Mouse (Mus musculus) C2C12 (cell line): ENCODE measurements around the gene Ndufa3. TPM values are rescaled to one million over a fixed set of nuclear protein-coding genes. Genes with fewer than 3 reads are reported as not detected.

Source experiments
- H3K27me3 ChIP-seq: one replicate; pipeline ENCODE4 v1.6.1; 2011; ENCODE audit not compliant: control insufficient read depth, insufficient read depth, insufficient read length
- H3K36me3 ChIP-seq: one replicate; pipeline ENCODE4 v1.6.1; 2011; ENCODE audit not compliant: control insufficient read depth, insufficient read depth
- H3K4me3 ChIP-seq: one replicate; pipeline ENCODE4 v1.5.1; 2011; ENCODE audit warnings: mild to moderate bottlenecking, control low read depth; ENCODE audit not compliant: poor library complexity, insufficient read depth, severe bottlenecking
- H3K79me2 ChIP-seq: one replicate; pipeline ENCODE4 v1.6.1; 2011; ENCODE audit not compliant: control insufficient read depth, insufficient read depth
- H3K79me3 ChIP-seq: one replicate; pipeline ENCODE4 v1.6.1; 2011; ENCODE audit warnings: low read depth, control low read depth
- H3ac ChIP-seq: one replicate; pipeline ENCODE3; 2011; ENCODE audit warnings: low read depth; ENCODE audit not compliant: control insufficient read depth, insufficient read length
- CEBPB ChIP-seq: IDR thresholded peaks from one replicate; pipeline ENCODE4 v1.6.1; 2011; ENCODE audit warnings: low read depth, mild to moderate bottlenecking, control low read depth, moderate library complexity
- CTCF ChIP-seq: IDR thresholded peaks from one replicate; pipeline ENCODE4 v1.5.1; 2011; ENCODE audit not compliant: control insufficient read depth, insufficient read depth, insufficient read length
- FOSL1 ChIP-seq: IDR thresholded peaks from one replicate; pipeline ENCODE4 v1.8.0; 2011; ENCODE audit warnings: mild to moderate bottlenecking, low read length; ENCODE audit not compliant: poor library complexity, insufficient read depth, severe bottlenecking
- MAX ChIP-seq: IDR thresholded peaks from one replicate; pipeline ENCODE4 v1.6.1; 2011; ENCODE audit warnings: mild to moderate bottlenecking, control low read depth
- MYOD1 ChIP-seq: IDR thresholded peaks from one replicate; pipeline ENCODE4 v1.6.1; 2011; ENCODE audit warnings: low read depth; ENCODE audit not compliant: control insufficient read depth, insufficient read length
- MYOG ChIP-seq: IDR thresholded peaks from one replicate; pipeline ENCODE4 v1.6.1; 2011; ENCODE audit not compliant: control insufficient read depth, insufficient read length; ENCODE audit errors: extremely low read depth
- USF1 ChIP-seq: IDR thresholded peaks from one replicate; pipeline ENCODE4 v1.6.1; 2011; ENCODE audit warnings: low read depth, mild to moderate bottlenecking, control low read depth, moderate library complexity
- polyA plus RNA-seq: library from polyadenylated mRNA; unstranded; fragments of >200 nt; fragmentation: generic; extraction: Trizol; gene quantifications from one replicate; pipeline ENCODE4 v1.2.1, GENCODE M21; 2012; ENCODE audit warnings: missing spikeins

Gene Ndufa3
- polyA plus RNA-seq, 1 experiment: 386 TPM

DNA sequence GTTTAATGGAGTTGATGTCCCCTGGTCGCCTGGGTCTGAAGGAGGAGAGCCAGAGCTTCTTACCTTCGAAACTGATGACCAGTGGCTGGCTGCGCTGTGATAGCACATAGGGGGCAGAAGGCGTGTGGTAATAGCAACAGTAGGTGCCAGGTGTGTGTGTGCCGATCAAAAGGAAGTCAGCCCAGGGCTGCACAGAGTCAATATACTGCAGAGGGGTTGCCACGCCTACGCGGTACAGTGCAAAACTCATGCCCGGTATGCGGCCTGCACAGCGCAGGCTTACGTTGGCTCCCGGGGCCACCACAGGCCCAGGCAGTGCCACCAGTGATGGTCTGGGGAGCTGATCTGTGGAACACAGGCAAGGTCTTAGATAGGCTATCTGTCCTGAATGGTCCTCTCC, 6.2 kb upstream of the Ndufa3 start:
- Histone ChIP-seq H3K36me3 (no peaks in the 10 kb centered on the region), H3ac (no peak overlapping the region), H3K27me3 (peaks cover 13% of the 10 kb centered on the region), H3K79me2 (no peaks in the 10 kb centered on the region), H3K79me3 (no peaks in the 10 kb centered on the region), H3K4me3 (no peak overlapping the region)
- no peak for TF ChIP-seq USF1
- TF ChIP-seq CTCF: no peak
- no peak for TF ChIP-seq CEBPB
- TF ChIP-seq MYOD1: no peak
- no peak for TF ChIP-seq FOSL1
- TF ChIP-seq MYOG: no peak

DNA sequence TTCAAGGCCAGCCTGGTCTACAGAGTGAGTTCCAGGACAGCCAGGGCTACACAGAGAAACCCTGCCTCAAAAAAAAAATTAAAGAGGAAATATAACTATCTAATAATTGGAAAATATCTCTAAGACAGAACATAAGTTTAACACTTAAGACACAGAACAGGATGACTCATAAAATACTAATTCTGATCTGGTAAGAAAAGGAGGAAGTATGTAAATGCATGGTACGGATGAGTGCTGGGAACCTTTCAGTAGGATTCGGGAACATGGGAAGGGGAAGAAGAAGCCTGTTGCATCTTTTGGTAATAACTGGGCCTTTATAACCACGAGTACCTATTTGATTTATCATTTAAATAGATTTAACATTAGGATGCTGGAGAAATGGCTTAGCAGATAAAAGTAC, 3.2 kb upstream of the Ndufa3 start:
- no peaks in the 10 kb centered on the region for H3K36me3 ChIP-seq
- peaks cover 13% of the 10 kb centered on the region for H3K27me3 ChIP-seq
- TF ChIP-seq MYOD1 (no peak), MAX (no peak), MYOG (no peak), CTCF (no peak), FOSL1 (no peak), USF1 (no peak), CEBPB (no peak)
- no peaks in the 10 kb centered on the region for H3K79me2 ChIP-seq
- peaks cover 2% of the 10 kb centered on the region for H3K79me3 ChIP-seq
- H3K4me3 ChIP-seq: no peak overlapping the region
- H3ac ChIP-seq: no peak overlapping the region

DNA sequence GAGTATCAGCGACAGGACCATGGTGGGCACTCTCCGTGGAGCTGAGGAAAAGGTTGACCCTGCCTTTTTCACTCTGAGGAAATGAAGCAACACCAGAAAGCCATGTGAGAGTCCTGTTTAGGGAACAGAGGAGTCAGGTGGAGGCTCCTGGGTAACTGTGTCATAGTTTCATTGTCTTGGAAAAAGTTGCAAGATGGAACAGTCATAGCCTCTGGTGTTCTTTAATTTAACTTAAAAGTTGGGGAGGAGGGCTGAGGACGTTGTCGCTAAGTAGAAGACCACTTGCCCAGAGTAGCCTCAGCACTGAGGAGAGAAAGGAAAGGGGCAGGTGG, 1.1 kb upstream of the Ndufa3 start, which contains the start of gene Oscar:
Oscar (minus strand) TSS at position 101 of the 332 bp plus-strand sequence.
- H3K27me3 ChIP-seq: peaks cover 9% of the 10 kb centered on the region
- H3K79me3 ChIP-seq: peaks cover 2% of the 10 kb centered on the region
- H3K79me2 ChIP-seq: no peaks in the 10 kb centered on the region
- peaks cover 5% of the 10 kb centered on the region for H3K36me3 ChIP-seq
- peak within 1 kb of the TSS; percentile 11 for H3K4me3 ChIP-seq
- no peak within 1 kb of the TSS for H3ac ChIP-seq
- TF ChIP-seq CEBPB: no peak
- TF ChIP-seq MAX: no peak
- TF ChIP-seq MYOD1: no peak

DNA sequence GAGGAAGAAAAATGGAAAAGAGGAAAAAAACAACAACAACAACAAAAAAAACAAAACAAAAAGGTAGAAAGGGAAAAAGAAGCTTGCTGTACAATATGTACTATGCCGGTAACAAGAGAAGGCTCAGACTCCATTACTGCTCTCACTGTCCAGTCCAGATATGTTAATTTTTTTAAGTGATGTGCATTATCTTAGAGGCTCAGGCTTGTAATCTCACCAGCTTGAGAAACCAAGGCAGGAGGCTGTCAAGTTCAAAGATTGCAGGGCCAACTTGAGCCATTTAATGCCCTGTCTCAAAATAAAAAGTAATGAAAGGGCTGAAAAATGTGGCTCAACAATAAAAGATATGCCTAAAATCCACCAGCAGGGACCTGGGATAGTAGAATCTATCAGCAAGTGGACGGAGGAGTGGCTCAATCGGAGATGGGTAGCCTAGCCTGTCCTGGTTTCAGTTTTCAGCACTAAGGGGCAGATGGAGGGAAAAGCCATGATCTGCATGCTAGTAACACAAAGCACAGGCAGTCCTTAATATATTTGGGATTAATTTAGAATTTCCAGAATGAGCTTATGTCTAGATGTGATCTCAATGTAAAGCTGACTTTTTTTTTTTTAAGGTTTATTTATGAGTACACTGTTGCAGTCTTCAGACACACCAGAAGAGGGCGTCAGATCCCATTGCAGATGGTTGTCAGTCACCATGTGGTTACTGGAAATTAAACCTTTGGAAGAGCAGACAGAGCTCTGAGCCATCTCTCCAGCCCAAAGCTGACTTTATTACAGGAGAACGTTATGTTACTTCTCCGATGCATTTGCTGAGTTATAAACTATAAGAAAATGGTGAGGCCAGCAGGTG, 558 bp upstream of the Ndufa3 start:
- TF ChIP-seq MYOD1 (no peak), USF1 (no peak), CEBPB (no peak), MAX (no peak), CTCF (no peak), FOSL1 (no peak), MYOG (no peak)

DNA sequence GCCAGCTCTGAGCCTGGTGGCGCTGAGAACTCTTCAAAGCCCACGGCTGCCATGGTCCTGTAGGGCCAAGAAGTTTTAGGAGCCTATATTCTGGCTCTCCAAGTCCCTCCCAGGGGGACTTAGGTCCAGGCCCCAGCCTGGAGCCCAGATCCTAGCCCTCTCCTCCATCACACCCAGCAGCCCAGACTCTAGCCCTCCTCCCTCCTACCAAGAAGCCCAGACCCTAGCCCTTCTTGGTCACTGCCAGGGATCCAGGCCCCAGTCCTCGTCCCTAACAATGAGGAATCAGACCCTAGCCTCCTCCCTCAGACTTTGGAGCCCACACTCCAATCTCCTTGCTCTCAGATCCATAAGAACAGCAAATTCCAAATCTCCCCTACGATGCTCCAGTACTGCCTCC, 11.9 kb downstream of the Ndufa3 start:
- peaks cover 61% of the 10 kb centered on the region for H3K79me2 ChIP-seq
- H3K27me3 ChIP-seq: no peaks in the 10 kb centered on the region
- TF ChIP-seq MYOD1: no peak
- no peak for TF ChIP-seq CTCF
- TF ChIP-seq MYOG: no peak
- TF ChIP-seq FOSL1: no peak
- no peak for TF ChIP-seq CEBPB
- TF ChIP-seq MAX: no peak
- no peak for TF ChIP-seq USF1
- H3K36me3 ChIP-seq: peaks cover 32% of the 10 kb centered on the region
- H3ac ChIP-seq: peak overlapping the region; percentile 68
- peaks cover 36% of the 10 kb centered on the region for H3K79me3 ChIP-seq
- peak overlapping the region; percentile 75 for H3K4me3 ChIP-seq

More for the DNA sequence above, 558 bp upstream of the Ndufa3 start:
- no peaks in the 10 kb centered on the region for H3K79me2 ChIP-seq
- H3K4me3 ChIP-seq: peak overlapping the region; percentile 11
- peaks cover 2% of the 10 kb centered on the region for H3K79me3 ChIP-seq
- H3ac ChIP-seq: no peak overlapping the region
- peaks cover 6% of the 10 kb centered on the region for H3K27me3 ChIP-seq
- H3K36me3 ChIP-seq: peaks cover 5% of the 10 kb centered on the region
